Mouse (Mus musculus) CD4-positive helper T cell, adult 2 months (primary cell): Measurements from ENCODE around the gene Pkhd1.
"Not testable (repeated sequence)": the region's sequence is repeated elsewhere in the genome, so short reads cannot be mapped to it uniquely, and the experiment has no call there.

Source experiments
- DNase-seq: peaks from one replicate; pipeline ENCODE4 v3.0.0-alpha.2; 2012; ENCODE audit warnings: low read depth, missing footprints, low spot score

Pkhd1 gene

DNA sequence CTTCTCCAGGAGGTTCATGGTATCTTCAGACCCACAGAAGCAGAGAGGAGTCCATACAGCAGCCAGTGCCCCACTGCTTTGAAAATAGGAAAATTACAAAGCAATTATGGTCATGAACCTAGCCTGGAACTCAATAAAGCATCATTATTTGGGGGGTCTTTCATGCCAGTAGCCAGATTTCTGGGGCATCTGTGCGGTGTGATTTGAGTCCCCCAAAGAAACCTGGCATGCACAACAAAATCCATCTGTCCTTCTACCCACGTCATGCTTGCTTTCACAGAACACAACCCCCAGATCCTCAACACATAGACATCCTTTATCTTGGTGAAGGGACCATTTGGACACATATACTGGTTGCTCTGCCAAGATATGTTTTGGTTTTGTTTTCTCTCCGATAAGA is 316.2 kb downstream of the Pkhd1 start:
- no peak for DNase-seq

- DNase-seq: no peak
These were observed 329.2 kb downstream of the Pkhd1 start for GRCm38 (mm10) chr1:20288696-20289095.

- DNase-seq: no peak
These were observed 357.5 kb downstream of the Pkhd1 start for GRCm38 (mm10) chr1:20260403-20260802.

- DNase-seq: no peak
These were observed 369.7 kb downstream of the Pkhd1 start for GRCm38 (mm10) chr1:20248169-20248568.

GRCm38 (mm10) chr1:20216681-20217080 is 401.2 kb downstream of the Pkhd1 start:
- no peak for DNase-seq

- DNase-seq: no peak
These were observed 427.4 kb downstream of the Pkhd1 start for GRCm38 (mm10) chr1:20190444-20190843.

DNA sequence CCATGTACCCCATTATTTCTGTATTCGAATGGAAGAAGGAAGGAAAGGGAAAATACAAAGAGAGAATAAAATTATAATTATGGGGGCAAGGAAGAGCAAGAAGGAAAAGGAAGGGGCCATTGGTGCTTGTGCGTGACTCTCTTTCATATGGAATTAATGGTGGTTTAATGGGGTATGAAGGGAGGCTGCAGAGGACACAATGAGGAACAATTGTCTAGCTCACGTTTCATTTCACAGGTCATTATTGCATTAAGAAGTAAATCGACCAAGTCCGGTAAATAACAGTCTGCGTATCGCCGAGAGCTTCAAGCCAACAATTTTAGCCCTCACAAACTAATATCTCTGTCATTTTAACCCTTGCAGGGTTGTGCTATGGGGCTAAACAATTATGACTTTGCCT is 437.7 kb downstream of the Pkhd1 start:
- no peak for DNase-seq

DNA sequence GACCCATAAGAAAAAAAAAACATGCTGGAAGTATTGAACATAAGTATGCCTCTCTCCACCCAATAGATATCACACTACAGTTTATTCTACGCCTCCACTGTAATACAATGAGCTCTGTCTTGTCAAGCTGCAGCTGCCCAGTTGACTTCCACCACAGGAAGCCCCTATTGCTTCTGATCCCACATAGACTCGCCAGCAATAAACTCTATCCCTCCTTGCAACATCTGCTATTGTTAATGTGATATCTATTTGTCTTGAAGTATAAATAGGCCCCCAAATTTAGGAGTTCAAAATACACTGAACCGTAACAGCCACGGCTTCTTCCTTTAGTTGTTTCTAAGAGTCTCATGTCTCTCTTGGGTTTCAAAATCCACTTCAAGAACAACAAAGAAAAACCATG is 446.7 kb downstream of the Pkhd1 start:
- no peak for DNase-seq

DNA sequence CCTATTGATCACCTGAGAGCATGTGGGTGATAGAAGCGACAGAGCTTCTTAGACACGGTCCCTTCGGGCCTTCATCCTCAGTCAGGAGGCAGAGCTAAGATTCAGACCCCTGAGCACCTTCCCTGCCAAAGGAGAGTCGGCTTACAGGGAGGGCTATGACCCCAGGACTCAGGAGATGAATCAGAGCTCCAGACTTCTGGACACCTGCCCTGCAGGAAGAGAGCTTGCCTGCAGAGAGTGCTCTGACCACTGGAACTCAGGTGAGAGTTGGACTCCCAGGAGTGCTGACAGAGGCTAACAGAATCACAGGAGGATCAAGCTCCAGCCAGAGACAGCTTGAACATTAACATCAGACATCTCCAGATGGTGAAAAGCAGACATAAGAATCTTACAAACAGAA is 467.2 kb downstream of the Pkhd1 start:
- not testable (repeated sequence) for DNase-seq

- DNase-seq: no peak
These were observed 467.8 kb downstream of the Pkhd1 start for GRCm38 (mm10) chr1:20150016-20150415.

DNA sequence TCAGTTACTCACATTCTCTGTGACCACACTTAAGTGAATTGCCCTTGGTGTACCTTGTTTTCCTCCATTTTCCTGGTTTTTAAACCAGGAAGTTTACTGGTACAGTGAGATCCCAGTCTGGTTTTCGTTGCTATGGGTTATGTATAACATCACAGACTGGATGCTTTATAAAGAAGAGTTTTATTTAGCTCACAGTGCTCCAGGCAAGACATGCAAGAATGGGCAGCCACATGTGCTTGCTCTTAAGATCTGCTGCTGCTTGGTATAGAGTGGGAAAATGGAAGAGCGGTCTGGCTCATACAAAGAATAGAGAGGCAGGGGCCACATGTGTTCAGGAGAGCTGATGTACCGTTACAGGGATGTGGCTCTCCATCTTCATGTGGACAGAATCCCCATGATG is 481.7 kb downstream of the Pkhd1 start:
- DNase-seq: no peak

DNA sequence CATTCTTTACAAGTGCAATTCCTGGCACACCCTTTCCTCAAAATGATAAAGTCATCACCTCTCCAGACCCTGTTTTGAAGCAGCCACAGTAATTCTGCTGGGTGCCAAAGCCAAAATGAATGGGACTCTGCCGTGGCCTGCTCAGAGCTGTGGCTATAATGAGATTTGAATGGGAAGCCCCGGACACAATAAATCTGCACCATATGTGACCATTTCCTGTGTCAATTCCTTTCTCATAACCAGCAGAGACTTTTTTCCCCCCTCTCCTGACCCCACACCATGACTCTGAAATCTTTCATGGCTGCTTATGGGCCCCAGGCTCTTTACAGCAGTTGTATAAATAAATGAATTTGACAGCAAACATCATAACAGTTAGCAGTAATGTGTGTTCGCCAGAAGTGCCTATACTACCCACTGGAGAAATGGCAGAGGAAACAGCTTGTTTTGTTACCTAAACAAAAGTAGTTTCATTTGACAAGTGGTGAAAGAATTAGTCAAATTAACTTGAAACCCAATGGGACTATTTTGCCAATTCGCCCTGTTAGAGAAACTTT is 482.7 kb downstream of the Pkhd1 start:
- DNase-seq: no peak

DNA sequence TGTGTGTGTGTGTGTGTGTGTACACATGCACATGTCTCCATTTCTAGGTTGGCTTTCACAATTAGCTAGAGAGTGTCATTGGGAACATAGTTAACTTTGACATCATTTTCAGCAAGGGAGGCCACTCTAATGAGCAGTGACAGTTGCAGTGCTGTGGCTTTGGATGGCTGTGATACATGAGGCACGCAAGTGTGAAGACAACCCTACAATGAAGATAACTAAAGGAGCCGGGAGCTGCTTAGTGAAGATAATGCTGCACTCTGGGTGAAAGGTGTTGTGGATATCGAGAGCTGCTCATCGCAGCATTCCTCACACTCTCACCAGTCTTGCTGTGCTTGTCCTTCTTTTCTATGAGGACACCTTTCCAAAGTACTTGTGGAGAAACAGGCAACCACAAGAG is 484.2 kb downstream of the Pkhd1 start:
- DNase-seq: no peak

DNA sequence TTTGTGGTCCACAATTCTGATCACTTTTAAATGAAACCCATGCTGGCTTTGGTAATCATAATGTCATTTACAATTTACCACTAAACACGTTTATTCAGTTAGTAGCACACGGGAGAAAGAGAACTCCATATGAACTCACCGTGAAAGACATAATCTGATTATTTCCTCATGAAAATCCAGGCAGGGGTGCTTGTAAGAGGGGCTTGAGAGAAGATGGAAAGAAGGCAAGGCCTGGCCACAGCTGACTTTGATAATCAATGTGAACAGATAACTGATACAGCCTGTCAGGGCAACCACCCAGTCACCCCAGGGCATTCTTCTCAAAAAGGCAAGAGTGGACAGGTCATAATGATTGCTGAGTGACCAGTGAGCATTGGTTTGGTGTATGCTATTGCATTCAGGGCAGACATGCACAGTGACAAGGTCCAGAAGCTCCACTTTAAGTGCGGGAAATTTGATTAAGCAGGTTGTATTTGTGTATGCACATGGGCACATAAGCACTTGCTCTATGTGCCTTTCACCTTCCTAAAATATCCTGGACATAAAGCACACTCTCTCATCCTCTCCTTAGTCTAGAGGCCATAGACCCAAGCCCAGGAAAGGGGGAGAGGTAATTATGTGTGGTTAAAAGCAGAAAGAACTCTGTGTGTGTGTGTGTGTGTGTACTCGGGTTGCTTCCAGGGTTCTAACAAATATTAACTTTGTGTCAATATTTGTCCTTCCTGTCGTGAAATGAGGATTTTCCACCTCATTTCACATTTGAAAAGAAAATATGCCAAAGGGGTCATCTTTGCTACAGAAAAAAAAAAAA is 485.9 kb downstream of the Pkhd1 start:
- DNase-seq: no peak

- no peak for DNase-seq
These were observed 500.5 kb downstream of the Pkhd1 start for GRCm38 (mm10) chr1:20117331-20117730.

DNA sequence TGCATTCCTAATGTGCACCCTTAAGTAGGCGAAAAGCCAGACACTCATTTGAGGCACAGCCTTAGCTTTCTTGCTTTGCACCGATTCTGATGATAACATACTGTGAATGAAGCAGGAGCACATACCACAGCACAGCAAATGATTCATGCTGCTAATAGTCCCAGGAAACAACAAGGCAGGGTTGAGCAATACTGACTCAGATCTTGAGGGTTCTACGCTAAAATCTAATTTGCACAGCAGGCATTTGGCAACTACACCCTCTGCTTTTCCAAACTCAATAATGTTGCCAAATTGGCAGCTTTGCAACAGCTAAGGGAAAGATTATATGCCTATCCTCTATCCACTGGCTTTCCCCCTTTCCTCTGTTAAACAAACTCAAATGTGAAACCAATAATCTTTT is 548.1 kb downstream of the Pkhd1 start:
- no peak for DNase-seq

GRCm38 (mm10) chr1:20058245-20058644 is 559.6 kb downstream of the Pkhd1 start:
- DNase-seq: no peak

DNA sequence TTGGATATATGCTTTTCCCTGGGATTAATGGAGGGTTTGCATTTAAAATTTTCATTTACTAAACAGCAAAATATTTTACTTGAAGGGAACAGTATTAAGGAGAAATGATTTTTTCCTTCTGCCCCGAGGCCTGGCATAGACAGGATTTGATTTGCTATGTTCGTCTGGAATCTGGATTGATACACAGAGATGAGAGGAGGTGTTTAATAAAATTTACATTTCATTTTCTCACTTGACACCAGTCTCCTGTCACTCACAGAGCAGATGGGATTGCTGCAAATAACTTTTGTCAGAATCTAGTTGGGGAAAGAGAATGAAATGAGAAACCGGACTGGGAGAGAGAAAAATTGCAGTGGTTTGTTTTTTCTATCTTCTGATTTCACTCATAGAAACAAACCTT is 578.5 kb downstream of the Pkhd1 start:
- DNase-seq: no peak

DNA sequence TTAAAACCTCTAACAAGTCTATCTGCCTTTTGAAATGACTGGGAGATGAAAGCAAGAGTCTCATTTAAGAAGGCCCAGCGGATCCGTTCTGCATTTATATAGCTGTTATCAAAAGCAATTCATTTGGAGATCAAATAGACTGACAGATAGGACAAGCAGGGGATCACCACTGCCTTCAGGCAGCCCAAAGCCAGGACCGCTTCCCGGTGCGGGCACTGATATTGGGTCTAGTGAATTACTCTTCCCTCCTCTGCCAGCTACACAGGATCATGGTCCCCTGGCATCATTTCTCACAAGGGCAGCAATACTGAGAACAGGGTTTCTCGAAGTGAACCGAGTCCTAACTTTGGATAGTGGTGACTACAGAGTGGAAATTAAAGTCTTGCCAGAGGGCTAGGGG is 582.6 kb downstream of the Pkhd1 start:
- DNase-seq: no peak

DNA sequence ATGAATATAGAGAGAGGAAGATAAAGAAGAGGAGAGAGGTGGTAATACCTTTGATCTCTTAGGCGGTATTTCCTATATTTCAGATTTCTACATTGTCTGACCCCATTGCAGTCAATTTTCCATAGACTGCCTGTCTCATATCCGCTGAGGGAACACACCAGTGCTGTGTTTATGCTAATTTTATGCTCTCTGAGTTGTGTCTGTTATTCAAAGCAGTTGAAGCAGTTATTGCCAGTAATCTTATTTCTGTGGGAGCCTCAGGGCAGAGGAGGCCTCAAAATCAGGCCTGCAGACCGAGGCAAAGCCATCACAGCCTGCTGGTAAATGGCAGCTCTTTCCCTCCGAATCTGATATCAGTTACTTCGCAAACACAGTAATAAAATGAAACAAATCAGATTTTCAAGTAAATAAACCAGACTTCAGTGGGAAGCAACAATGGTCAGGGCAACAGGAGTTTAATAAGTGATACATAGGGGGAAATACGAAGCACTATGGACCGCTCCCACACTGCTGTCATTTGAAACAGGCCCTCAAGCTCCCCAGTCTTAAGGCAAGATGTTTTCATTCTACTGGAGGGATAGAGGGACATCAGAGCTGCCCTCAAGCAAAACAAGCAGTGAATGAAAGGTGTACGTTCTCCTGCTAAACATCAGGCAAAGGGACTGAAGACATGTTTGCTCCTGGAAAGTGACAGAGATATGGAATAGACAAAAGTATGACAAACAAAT is 599.5 kb downstream of the Pkhd1 start:
- no peak for DNase-seq

DNA sequence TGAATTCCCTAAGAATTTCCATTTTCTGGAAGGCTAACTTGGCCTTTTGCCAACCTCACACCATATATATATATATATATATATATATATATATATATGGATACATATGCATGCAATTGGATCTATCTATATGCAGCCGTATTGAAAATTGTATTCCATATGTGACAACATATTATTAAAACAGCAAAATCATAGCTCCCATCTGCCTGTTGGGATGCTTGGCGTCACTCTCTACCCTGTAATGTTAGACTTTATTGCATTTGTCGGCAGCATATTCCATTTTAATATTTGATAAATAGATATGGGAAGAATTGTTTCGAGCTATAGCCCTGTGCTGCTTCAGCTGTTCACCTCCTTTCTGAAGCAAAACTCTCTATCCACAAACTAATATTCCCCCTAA is 600.2 kb downstream of the Pkhd1 start:
- DNase-seq: no peak
